Mouse (Mus musculus) ES-E14 (cell line): ENCODE data around the gene Dda1. TPM values are rescaled to one million over a fixed set of nuclear protein-coding genes. Genes with fewer than 3 reads are reported as not detected.
A peak's percentile ranks its signal among the peaks of the same experiment; 100 is the strongest.

Source experiments
- DNase-seq: peaks from one replicate; pipeline ENCODE4 v3.0.0-alpha.2; 2013; ENCODE audit warnings: low read depth, low spot score
- H3K27ac ChIP-seq: 2 replicates; pipeline ENCODE4 v1.5.1; 2012; ENCODE audit warnings: low read depth, mild to moderate bottlenecking, low read length, moderate library complexity, mixed read lengths; ENCODE audit not compliant: poor library complexity, insufficient read depth, severe bottlenecking
- H3K36me3 ChIP-seq: 2 replicates; pipeline ENCODE4 v1.6.1; 2012; ENCODE audit warnings: mild to moderate bottlenecking, low read length, moderate library complexity, mixed read lengths; ENCODE audit not compliant: control insufficient read depth, poor library complexity, insufficient read depth, severe bottlenecking
- H3K4me1 ChIP-seq, 2 experiments: fragments of 150-350 bp in 1 of 2; sonication (generic) in 1 of 2; 2 replicates each; pipeline ENCODE4 v1.6.1; 2012; ENCODE audit warnings: low read length in 2 of 2, mild to moderate bottlenecking in 1 of 2, mixed read lengths in 1 of 2; ENCODE audit not compliant: control insufficient read depth in 2 of 2, insufficient read depth in 2 of 2, poor library complexity in 1 of 2
- H3K4me3 ChIP-seq, 2 experiments: fragments of 150-350 bp in 1 of 2; sonication (generic) in 1 of 2; 2 replicates each; pipeline ENCODE4 v1.5.1; 2012; ENCODE audit warnings: low read length in 2 of 2, low read depth in 1 of 2, mild to moderate bottlenecking in 1 of 2, mixed read lengths in 1 of 2; ENCODE audit not compliant: insufficient read depth in 1 of 2, poor library complexity in 1 of 2, severe bottlenecking in 1 of 2
- H3K9ac ChIP-seq: 2 replicates; pipeline ENCODE4 v1.6.1; 2012; ENCODE audit warnings: low read depth, mild to moderate bottlenecking, low read length, mixed read lengths; ENCODE audit not compliant: poor library complexity, insufficient read depth, severe bottlenecking
- H3K9me3 ChIP-seq: fragments of 150-350 bp; sonication (generic); 2 replicates; pipeline ENCODE4 v1.6.1; 2012; ENCODE audit warnings: low read depth, mild to moderate bottlenecking, low read length; ENCODE audit not compliant: control insufficient read depth, insufficient read depth
- CHD2 ChIP-seq: IDR thresholded peaks from 2 replicates; pipeline ENCODE4 v1.6.1; 2014; ENCODE audit warnings: mild to moderate bottlenecking, low read depth, low read length, inconsistent platforms
- HCFC1 ChIP-seq: IDR thresholded peaks from 2 replicates; pipeline ENCODE4 v1.6.1; 2012; ENCODE audit warnings: low read length, inconsistent platforms, borderline replicate concordance; ENCODE audit not compliant: insufficient read depth
- MAFK ChIP-seq: IDR thresholded peaks from 2 replicates; pipeline ENCODE4 v1.6.1; 2014; ENCODE audit warnings: mild to moderate bottlenecking, low read depth, low read length, inconsistent platforms; ENCODE audit not compliant: insufficient read depth
- ZC3H11A ChIP-seq: IDR thresholded peaks from 2 replicates; pipeline ENCODE4 v1.6.1; 2012; ENCODE audit warnings: low read depth, mild to moderate bottlenecking, inconsistent platforms, low read length, borderline replicate concordance
- ZNF384 ChIP-seq: IDR thresholded peaks from 2 replicates; pipeline ENCODE4 v1.6.1; 2012; ENCODE audit warnings: low read depth, low read length, inconsistent platforms
- in situ Hi-C, 2 experiments: fragments of 600-800 bp; cut with MboI; formaldehyde crosslinking; loops; one replicate each; pipeline ENCODE4 v1.15.1; 2025; ENCODE audit warnings: low sequenced_read_pairs in 2 of 2, inconsistent platforms in 1 of 2; ENCODE audit not compliant: unreplicated experiment in 2 of 2
- total RNA-seq: library from RNA; depleted of rRNA; stranded (reverse); fragments of 300-350 nt; gene quantifications from 2 replicates; pipeline ENCODE4 v1.2.3, GENCODE M21; 2012

Gene Dda1
- total RNA-seq, 1 experiment: 65.1 TPM

- peak within 1 kb of the TSS; percentile 74; the same call in 1 of the 2 replicates for H3K9ac ChIP-seq
- no peak for DNase-seq
- H3K4me1 ChIP-seq: peaks cover 0 to 15% of the 10 kb centered on the region in 2 experiments; a peak in 1 of 4 replicates
- no peak for TF ChIP-seq ZNF384
- no peak for TF ChIP-seq HCFC1
- TF ChIP-seq MAFK: no peak
- no peak for TF ChIP-seq CHD2
- TF ChIP-seq ZC3H11A: no peak
- peak within 1 kb of the TSS; percentile 75 to 81 for H3K4me3 ChIP-seq
- no peak within 1 kb of the TSS for H3K27ac ChIP-seq
- in situ Hi-C loops: no loop called here
- H3K9me3 ChIP-seq: no peaks in the 10 kb centered on the region
- peaks cover 8% of the 10 kb centered on the region for H3K36me3 ChIP-seq
Observed at GRCm38 (mm10) chr8:71485142-71486135, 16.4 kb downstream of the Dda1 start, which contains the start of gene Ano8. Gene Ano8 (minus strand): TSS chr8:71485963.

- in situ Hi-C loops: no loop called here
- Histone ChIP-seq H3K9ac (no peak overlapping the region), H3K9me3 (no peaks in the 10 kb centered on the region), H3K36me3 (peaks cover 14% of the 10 kb centered on the region), H3K27ac (no peak overlapping the region), H3K4me3 (no peak overlapping the region), H3K4me1 (peaks cover 0 to 15% of the 10 kb centered on the region in 2 experiments; a peak in 1 of 4 replicates)
- TF ChIP-seq HCFC1 (no peak), ZC3H11A (no peak), CHD2 (no peak), ZNF384 (no peak), MAFK (no peak)
- DNase-seq: no peak
Observed at GRCm38 (mm10) chr8:71486136-71486529, 17.1 kb downstream of the Dda1 start.

- peaks cover 30% of the 10 kb centered on the region for H3K36me3 ChIP-seq
- H3K4me1 ChIP-seq: peaks cover 0 to 14% of the 10 kb centered on the region in 2 experiments; a peak in 1 of 4 replicates
- DNase-seq: no peak
- H3K4me3 ChIP-seq: peak within 1 kb of the TSS; percentile 81 to 93
- TF ChIP-seq ZC3H11A (no peak), HCFC1 (no peak), CHD2 (no peak), MAFK (no peak), ZNF384 (no peak)
- in situ Hi-C loops: no loop called here
- peak within 1 kb of the TSS; percentile 75; the same call in 1 of the 2 replicates for H3K27ac ChIP-seq
- peak within 1 kb of the TSS; percentile 82 for H3K9ac ChIP-seq
- H3K9me3 ChIP-seq: no peaks in the 10 kb centered on the region
Observed at GRCm38 (mm10) chr8:71487691-71488445, 18.9 kb downstream of the Dda1 start, which contains the start of gene Gtpbp3. Gene Gtpbp3 (plus strand): TSS chr8:71488103.

GRCm38 (mm10) chr8:71488454-71488853 lies 19.5 kb downstream of the Dda1 start:
- DNase-seq: peak; percentile 96
- H3K4me3 ChIP-seq: peak overlapping the region; percentile 81 to 93
- in situ Hi-C loops: no loop called here
- peaks cover 31% of the 10 kb centered on the region for H3K36me3 ChIP-seq
- H3K9ac ChIP-seq: peak overlapping the region; percentile 82
- H3K4me1 ChIP-seq: peaks cover 0 to 14% of the 10 kb centered on the region in 2 experiments; a peak in 1 of 4 replicates
- TF ChIP-seq HCFC1: peak; percentile 84
- TF ChIP-seq ZNF384: 0 out of 2 replicates have a peak, but pooled peaks have one; percentile 30
- no peak for TF ChIP-seq MAFK
- no peak for TF ChIP-seq ZC3H11A
- TF ChIP-seq CHD2: peak; percentile 89
- H3K9me3 ChIP-seq: no peaks in the 10 kb centered on the region
- 0 out of 2 replicates have a peak overlapping the region, but pooled peaks have one; percentile 75 for H3K27ac ChIP-seq
